Mouse (Mus musculus) midbrain, embryonic 11.5 days (tissue): ENCODE results near the gene Morc3. TPM values are rescaled to one million over a fixed set of nuclear protein-coding genes. Genes with fewer than 3 reads are reported as not detected.
A peak's percentile ranks its signal among the peaks of the same experiment; 100 is the strongest.

Experiments
- ATAC-seq: fragments of 200-750 bp; cut with Nextera tagmentation; 2 replicates; pipeline ENCODE4 v1.8.0; 2017; ENCODE audit warnings: moderate TSS enrichment, moderate library complexity; ENCODE audit not compliant: low FRiP score
- DNase-seq: peaks from one replicate; pipeline ENCODE4 v3.0.0; 2015; ENCODE audit warnings: low spot score; ENCODE audit errors: missing footprints
- H3K27ac ChIP-seq: fragments of 300-500 bp; sonication (generic); 2 replicates; pipeline ENCODE4 v1.5.1; 2014; ENCODE audit warnings: low read depth, low read length
- H3K27me3 ChIP-seq: fragments of 300-500 bp; sonication (generic); 2 replicates; pipeline ENCODE4 v1.6.1; 2014; ENCODE audit warnings: mild to moderate bottlenecking, low read length, moderate library complexity, mixed read lengths; ENCODE audit not compliant: control insufficient read depth, insufficient read depth
- H3K36me3 ChIP-seq: fragments of 300-500 bp; sonication (generic); 2 replicates; pipeline ENCODE4 v1.6.1; 2014; ENCODE audit warnings: mild to moderate bottlenecking, low read length, moderate library complexity, mixed read lengths; ENCODE audit not compliant: control insufficient read depth, insufficient read depth
- H3K4me1 ChIP-seq: fragments of 300-500 bp; sonication (generic); 2 replicates; pipeline ENCODE4 v1.6.1; 2014; ENCODE audit warnings: low read length; ENCODE audit not compliant: control insufficient read depth, insufficient read depth
- H3K4me2 ChIP-seq: fragments of 300-500 bp; sonication (generic); 2 replicates; pipeline ENCODE4 v1.6.1; 2014; ENCODE audit warnings: mild to moderate bottlenecking, moderate library complexity
- H3K4me3 ChIP-seq: fragments of 300-500 bp; sonication (generic); 2 replicates; pipeline ENCODE4 v1.5.1; 2014; ENCODE audit warnings: low read depth, low read length
- H3K9ac ChIP-seq: fragments of 300-500 bp; sonication (generic); 2 replicates; pipeline ENCODE4 v1.6.1; 2014; ENCODE audit warnings: low read length
- H3K9me3 ChIP-seq: fragments of 300-500 bp; sonication (generic); 2 replicates; pipeline ENCODE4 v1.6.1; 2016; ENCODE audit warnings: low read length; ENCODE audit not compliant: control insufficient read depth
- WGBS: fragments of 180-500 bp; shearing (Covaris S2); extraction: QIAGEN DNeasy Blood & Tissue Kit; methylation state at CpG from one replicate; pipeline ENCODE4 v1.1.7; 2014; 5-methylcytosine and 5-hydroxymethylcytosine counted together
- polyA plus RNA-seq: library from polyadenylated mRNA; unstranded; fragments of >200 nt; fragmentation: Nextera tagmentation; extraction: Ambion mirVana; gene quantifications from 2 replicates; pipeline ENCODE4 v1.2.1, GENCODE M21; 2014

Gene Morc3
- polyA plus RNA-seq, 1 experiment from 2014 or later: 29.6 TPM

- H3K9me3 ChIP-seq: no peaks in the 10 kb centered on the region
- H3K36me3 ChIP-seq: no peaks in the 10 kb centered on the region
- H3K4me2 ChIP-seq: no peak overlapping the region
- no peak overlapping the region for H3K4me3 ChIP-seq
- 80% methylated on average over 20 of the region's 20 CpGs for WGBS
- no peaks in the 10 kb centered on the region; the same call in 1 of the 2 replicates for H3K27me3 ChIP-seq
- no peak overlapping the region for H3K9ac ChIP-seq
- H3K27ac ChIP-seq: no peak overlapping the region
- no peak for ATAC-seq
- DNase-seq: no peak
- H3K4me1 ChIP-seq: no peaks in the 10 kb centered on the region
These were observed 87.3 kb downstream of the Morc3 start for GRCm38 (mm10) chr16:93919189-93919588.

- 83% methylated on average over 4 of the region's 4 CpGs for WGBS
- no peaks in the 10 kb centered on the region for H3K36me3 ChIP-seq
- no peak for ATAC-seq
These were observed 88.8 kb downstream of the Morc3 start for GRCm38 (mm10) chr16:93920673-93921072.

GRCm38 (mm10) chr16:93922835-93923389 lies 91.0 kb downstream of the Morc3 start:
- no peak overlapping the region for H3K4me2 ChIP-seq
- no peaks in the 10 kb centered on the region for H3K27me3 ChIP-seq
- H3K27ac ChIP-seq: no peak overlapping the region
- peak; percentile 62 for DNase-seq
- H3K36me3 ChIP-seq: no peaks in the 10 kb centered on the region
- no peaks in the 10 kb centered on the region for H3K4me1 ChIP-seq
- no peak overlapping the region for H3K4me3 ChIP-seq
- H3K9ac ChIP-seq: no peak overlapping the region
- WGBS: 76% methylated on average over 5 of the region's 5 CpGs
- no peak for ATAC-seq
- H3K9me3 ChIP-seq: no peaks in the 10 kb centered on the region

More at GRCm38 (mm10) chr16:93920673-93921072, 88.8 kb downstream of the Morc3 start:
- peak; percentile 33 for DNase-seq
- no peak overlapping the region for H3K9ac ChIP-seq
- no peak overlapping the region for H3K27ac ChIP-seq
- H3K4me2 ChIP-seq: no peak overlapping the region
- H3K9me3 ChIP-seq: no peaks in the 10 kb centered on the region
- H3K27me3 ChIP-seq: no peaks in the 10 kb centered on the region
- no peak overlapping the region for H3K4me3 ChIP-seq
- H3K4me1 ChIP-seq: no peaks in the 10 kb centered on the region

- ATAC-seq (no peak), DNase-seq (no peak)
- Histone ChIP-seq H3K36me3 (no peaks in the 10 kb centered on the region), H3K4me1 (no peaks in the 10 kb centered on the region), H3K27ac (no peak overlapping the region), H3K9me3 (no peaks in the 10 kb centered on the region), H3K4me3 (no peak overlapping the region), H3K4me2 (no peak overlapping the region), H3K9ac (no peak overlapping the region), H3K27me3 (no peaks in the 10 kb centered on the region)
- 77% methylated on average over 7 of the region's 7 CpGs for WGBS
These were observed 91.9 kb downstream of the Morc3 start for GRCm38 (mm10) chr16:93923788-93924187.

Other genes with a start within 250 kb of the Morc3 start
- 10.1 and 11.6 TPM in 2 replicates for gene Setd4, start 228.1 kb upstream of the Morc3 start, polyA plus RNA-seq
- gene Cbr1, start 226.3 kb upstream of the Morc3 start, polyA plus RNA-seq: 99.2 and 104 TPM in 2 replicates
- not detected in 2 replicates for gene Gm5678, start 204.0 kb upstream of the Morc3 start, polyA plus RNA-seq
- gene Cbr3, start 148.9 kb upstream of the Morc3 start, polyA plus RNA-seq: 0.72 and 1.1 TPM in 2 replicates
- gene Dop1b, start 120.2 kb upstream of the Morc3 start, polyA plus RNA-seq: 11.7 and 12.7 TPM in 2 replicates
- 99.8 and 102 TPM in 2 replicates for gene Chaf1b, start 51.8 kb downstream of the Morc3 start, polyA plus RNA-seq
- gene Cldn14, start 176.7 kb downstream of the Morc3 start, polyA plus RNA-seq: not detected in 2 replicates